Mouse (Mus musculus): ENCODE measurements around the gene Casp4.

Gene Casp4

GRCm38 (mm10) chr9:5308561-5308960, at the start of gene Casp4:
TSS of gene Casp4 (plus strand) at chr9:5308828.
- in situ Hi-C loops (cut with MboI; ENCODE audit: low sequenced_read_pairs) = no loop called here

GRCm38 (mm10) chr9:5263951-5264475, 44.6 kb upstream of the Casp4 start:
- in situ Hi-C loops (cut with MboI; ENCODE audit: low sequenced_read_pairs) = no loop called here

- in situ Hi-C loops (cut with MboI; ENCODE audit: low sequenced_read_pairs) = no loop called here
These were observed 38.4 kb upstream of the Casp4 start for GRCm38 (mm10) chr9:5270274-5270673.

GRCm38 (mm10) chr9:5270884-5271283, 37.7 kb upstream of the Casp4 start:
- in situ Hi-C loops (cut with MboI; ENCODE audit: low sequenced_read_pairs) = no loop called here

GRCm38 (mm10) chr9:5271334-5271845, 37.2 kb upstream of the Casp4 start:
- in situ Hi-C loops (cut with MboI; ENCODE audit: low sequenced_read_pairs) = no loop called here

GRCm38 (mm10) chr9:5286071-5286470, 22.6 kb upstream of the Casp4 start:
- in situ Hi-C loops (cut with MboI; ENCODE audit: low sequenced_read_pairs) = no loop called here

- in situ Hi-C loops (cut with MboI; ENCODE audit: low sequenced_read_pairs) = no loop called here
These were observed 22.0 kb upstream of the Casp4 start for GRCm38 (mm10) chr9:5286597-5286996.

GRCm38 (mm10) chr9:5296354-5297237, 12.0 kb upstream of the Casp4 start:
- in situ Hi-C loops (cut with MboI; ENCODE audit: low sequenced_read_pairs) = no loop called here

- in situ Hi-C loops (cut with MboI; ENCODE audit: low sequenced_read_pairs) = no loop called here
These were observed 10.1 kb upstream of the Casp4 start, which contains the start of gene Casp1 for GRCm38 (mm10) chr9:5298329-5299131. TSS of gene Casp1 (plus strand) at chr9:5298517.

GRCm38 (mm10) chr9:5299132-5299381, 9.6 kb upstream of the Casp4 start:
- in situ Hi-C loops (cut with MboI; ENCODE audit: low sequenced_read_pairs) = no loop called here

GRCm38 (mm10) chr9:5310112-5310511, 1.5 kb downstream of the Casp4 start:
- in situ Hi-C loops (cut with MboI; ENCODE audit: low sequenced_read_pairs) = no loop called here

GRCm38 (mm10) chr9:5311435-5311834, 2.8 kb downstream of the Casp4 start:
- in situ Hi-C loops (cut with MboI; ENCODE audit: low sequenced_read_pairs) = no loop called here

GRCm38 (mm10) chr9:5328204-5328603, 19.6 kb downstream of the Casp4 start:
- in situ Hi-C loops (cut with MboI; ENCODE audit: low sequenced_read_pairs) = no loop called here

GRCm38 (mm10) chr9:5332441-5332840, 23.8 kb downstream of the Casp4 start:
- in situ Hi-C loops (cut with MboI; ENCODE audit: low sequenced_read_pairs) = no loop called here

- in situ Hi-C loops (cut with MboI; ENCODE audit: low sequenced_read_pairs) = no loop called here
These were observed 24.8 kb downstream of the Casp4 start for GRCm38 (mm10) chr9:5333422-5333821.

- in situ Hi-C loops (cut with MboI; ENCODE audit: low sequenced_read_pairs) = no loop called here
These were observed 34.5 kb downstream of the Casp4 start for GRCm38 (mm10) chr9:5343092-5343491.

GRCm38 (mm10) chr9:5344090-5344489, 35.5 kb downstream of the Casp4 start:
- in situ Hi-C loops (cut with MboI; ENCODE audit: low sequenced_read_pairs) = no loop called here

GRCm38 (mm10) chr9:5345291-5345898, 36.8 kb downstream of the Casp4 start, which contains the start of gene Casp12:
TSS of gene Casp12 (plus strand) at chr9:5345430.
- in situ Hi-C loops (cut with MboI; ENCODE audit: low sequenced_read_pairs) = no loop called here

- in situ Hi-C loops (cut with MboI; ENCODE audit: low sequenced_read_pairs) = no loop called here
These were observed 38.8 kb downstream of the Casp4 start for GRCm38 (mm10) chr9:5347381-5347780.

- in situ Hi-C loops (cut with MboI; ENCODE audit: low sequenced_read_pairs) = no loop called here
These were observed 45.0 kb downstream of the Casp4 start for GRCm38 (mm10) chr9:5353673-5354072.

- in situ Hi-C loops (cut with MboI; ENCODE audit: low sequenced_read_pairs) = no loop called here
These were observed 48.2 kb downstream of the Casp4 start for GRCm38 (mm10) chr9:5356801-5357200.
